Mouse (Mus musculus): ENCODE results near the gene A030005K14Rik.

Gene A030005K14Rik

DNA sequence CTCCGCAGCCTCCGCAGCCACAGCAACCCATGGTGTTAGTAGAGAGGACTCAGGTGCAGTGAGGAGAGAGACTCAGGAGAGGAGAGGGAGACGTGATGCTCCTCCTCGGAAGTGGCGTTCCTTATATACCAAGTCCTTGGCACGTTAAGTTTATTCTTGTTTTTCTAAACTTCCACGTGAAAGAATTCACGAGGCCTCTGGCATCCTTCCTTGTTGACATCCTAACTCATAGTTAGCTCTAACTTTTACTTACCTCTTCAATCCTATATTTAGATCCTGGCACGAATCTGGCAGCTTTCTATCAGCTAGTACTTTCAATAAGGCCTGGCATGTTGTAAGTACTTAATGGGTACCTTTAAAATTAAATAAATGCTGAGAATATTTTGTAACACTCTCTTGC, at the start of gene A030005K14Rik:
Gene A030005K14Rik, minus strand, starts transcription at position 101 of the 400 bp plus-strand sequence.
- DNase-seq = no peak

DNA sequence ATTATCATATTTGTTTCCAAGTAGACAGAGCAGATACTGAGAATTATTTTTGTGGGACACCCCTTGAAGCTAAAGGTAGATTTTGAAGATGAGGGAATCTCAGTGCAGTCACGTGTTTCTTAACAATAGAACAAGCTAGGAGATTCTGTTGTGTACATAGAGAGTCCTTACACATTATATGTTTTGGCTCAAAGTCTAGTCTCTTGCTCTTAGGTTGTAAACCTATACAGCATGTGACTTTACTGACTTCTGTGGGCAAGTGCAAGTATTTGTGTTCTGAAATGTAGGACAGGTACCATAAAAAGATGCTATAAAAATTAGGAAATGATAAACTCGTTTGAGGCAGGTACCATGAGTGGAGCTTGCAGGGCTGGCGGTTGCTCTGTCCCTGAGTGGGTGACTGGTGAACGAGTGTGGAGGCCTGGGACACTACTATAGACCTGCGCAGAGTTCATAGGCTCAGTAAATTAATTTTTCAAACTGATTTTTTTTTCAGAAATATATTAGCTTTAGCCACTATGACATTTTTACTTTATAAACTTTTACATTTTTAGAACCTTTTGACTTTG, 48.3 kb upstream of the A030005K14Rik start:
- no peak for DNase-seq

DNA sequence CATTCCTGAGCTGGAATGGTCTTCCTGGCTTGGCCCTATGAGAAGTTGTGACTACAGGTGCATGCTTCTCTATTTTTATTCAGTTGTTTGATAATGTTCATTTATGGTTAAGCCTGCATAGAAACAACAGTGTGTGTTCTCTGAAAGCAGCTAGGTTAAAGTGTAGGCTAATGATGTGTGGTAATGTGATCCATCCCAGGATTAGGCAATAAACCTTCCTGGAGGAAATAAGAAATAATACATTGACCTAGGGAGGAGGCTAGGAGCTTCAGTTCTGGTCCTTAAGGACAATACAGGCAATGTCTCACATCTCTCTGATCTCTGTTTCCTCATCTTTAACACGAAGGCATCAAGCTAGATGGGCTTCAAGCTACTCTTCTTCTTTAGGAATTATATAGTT, 46.3 kb upstream of the A030005K14Rik start:
- no peak for DNase-seq

DNA sequence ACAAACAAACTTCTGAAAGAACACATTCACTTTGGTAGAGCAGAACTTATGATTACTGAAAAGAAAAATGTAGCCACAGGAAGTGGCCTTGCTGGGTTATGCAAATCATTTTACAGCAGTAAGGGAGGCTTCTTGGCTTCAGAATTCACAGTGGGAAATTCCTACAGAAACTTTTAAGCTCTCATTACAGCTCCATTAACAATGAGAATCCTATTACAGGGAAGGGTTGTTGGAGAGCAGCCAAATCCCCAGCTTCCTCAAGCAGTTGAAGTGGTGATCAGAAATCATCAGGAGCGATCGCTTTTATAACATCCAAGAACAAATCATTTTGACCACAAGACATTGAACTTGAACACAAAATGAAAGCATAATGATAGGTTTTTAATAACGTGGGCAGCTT, 42.7 kb upstream of the A030005K14Rik start:
- DNase-seq = no peak

DNA sequence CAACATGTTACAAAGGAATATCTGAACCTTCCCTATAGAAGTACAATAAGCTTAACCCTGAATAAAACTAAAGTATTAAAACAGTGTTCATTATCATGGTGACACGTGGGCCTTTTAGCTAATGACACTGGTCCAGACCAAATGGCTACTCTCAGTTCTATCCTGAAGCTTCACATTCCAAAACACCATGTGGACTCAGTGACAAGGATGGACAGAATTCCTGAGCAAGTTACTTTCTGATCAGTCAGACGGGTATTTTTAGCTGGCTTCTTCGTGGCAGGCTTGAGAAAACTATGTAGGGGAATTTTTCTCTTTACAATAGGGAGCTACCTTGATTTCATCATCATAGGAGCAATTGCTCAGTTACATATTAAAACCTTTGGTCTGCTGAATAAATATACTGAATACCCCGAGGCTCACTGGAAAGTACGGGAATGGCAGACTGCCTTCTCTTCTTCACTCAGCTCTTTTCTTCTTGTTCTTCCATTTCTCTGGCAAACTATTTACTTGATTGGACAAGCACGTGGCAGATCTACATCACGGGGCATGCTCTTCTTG, 40.5 kb upstream of the A030005K14Rik start:
- DNase-seq = no peak

DNA sequence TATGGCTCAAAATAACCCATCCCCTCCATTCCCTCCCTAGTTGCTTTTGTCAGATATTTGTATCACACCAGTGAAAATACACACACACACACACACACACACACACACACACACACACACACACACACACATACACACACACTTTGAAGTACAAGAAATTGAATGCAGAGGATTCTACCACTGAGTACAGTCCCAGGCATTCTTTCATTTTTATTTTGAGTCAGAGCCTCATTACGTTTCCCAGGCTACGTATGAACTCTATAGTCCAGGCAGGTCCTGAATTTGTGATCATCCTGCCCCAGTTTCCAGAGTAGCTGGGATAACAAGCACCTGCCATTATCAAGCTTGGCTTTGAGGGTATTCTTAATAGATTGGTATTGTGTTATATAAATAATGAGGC, 40.0 kb upstream of the A030005K14Rik start:
- no peak for DNase-seq

DNA sequence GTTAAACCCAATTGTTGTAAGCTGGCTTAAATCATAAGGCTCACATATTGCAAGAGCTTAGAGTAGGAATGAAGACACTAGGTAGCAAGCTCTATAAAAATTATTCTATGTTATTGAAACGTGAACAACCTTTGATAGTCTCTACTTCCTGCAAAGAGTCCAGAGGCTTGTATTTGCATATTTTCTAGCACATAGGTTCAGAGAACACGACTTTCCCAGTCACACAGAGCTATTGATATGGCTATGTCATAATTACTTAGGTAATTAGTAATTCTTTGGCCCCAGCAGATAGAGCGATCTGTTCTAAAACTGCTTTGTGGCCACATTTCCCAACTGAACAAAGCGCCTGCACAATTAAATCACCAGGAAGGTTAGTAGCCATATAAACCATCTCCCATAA, 37.8 kb upstream of the A030005K14Rik start:
- no peak for DNase-seq

DNA sequence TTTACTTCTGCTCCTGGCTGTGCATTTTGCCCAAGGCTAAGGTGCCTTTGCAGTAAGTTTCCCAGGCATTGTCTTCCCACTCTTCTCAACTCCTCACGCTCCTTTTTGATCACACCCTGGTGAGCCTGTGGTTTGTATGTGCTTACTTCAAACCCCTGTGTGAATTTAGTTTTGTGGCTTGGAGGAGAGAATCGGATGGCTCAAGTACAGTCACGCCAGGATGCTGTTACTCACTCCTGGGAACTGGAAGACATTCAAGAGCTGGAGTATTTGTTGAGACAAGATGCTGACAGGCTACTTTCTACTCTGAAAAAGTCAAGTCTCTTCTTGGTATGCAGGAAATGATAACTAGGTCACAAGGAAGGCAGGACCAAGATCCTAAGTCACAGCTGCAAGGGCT, 32.1 kb upstream of the A030005K14Rik start:
- DNase-seq = no peak

DNA sequence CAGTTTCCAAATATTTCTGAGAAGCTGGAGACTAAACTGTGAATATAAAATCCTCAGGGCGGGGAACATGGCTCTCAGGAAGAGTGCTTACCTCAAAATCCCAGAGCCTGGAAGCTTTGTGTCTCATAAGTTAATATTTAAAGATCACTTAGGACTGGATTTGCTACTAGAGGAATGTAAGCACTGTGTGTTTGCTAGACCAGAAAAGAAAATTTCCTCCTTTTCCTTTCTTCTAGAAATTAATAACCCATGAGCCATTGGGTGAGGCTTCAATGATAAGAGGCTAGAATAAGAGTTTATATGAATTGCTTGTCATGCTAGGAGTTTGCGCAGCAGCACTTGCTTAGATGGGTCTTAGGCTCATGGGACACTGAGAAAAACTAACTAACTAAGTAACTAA, 25.6 kb upstream of the A030005K14Rik start:
- DNase-seq = no peak

DNA sequence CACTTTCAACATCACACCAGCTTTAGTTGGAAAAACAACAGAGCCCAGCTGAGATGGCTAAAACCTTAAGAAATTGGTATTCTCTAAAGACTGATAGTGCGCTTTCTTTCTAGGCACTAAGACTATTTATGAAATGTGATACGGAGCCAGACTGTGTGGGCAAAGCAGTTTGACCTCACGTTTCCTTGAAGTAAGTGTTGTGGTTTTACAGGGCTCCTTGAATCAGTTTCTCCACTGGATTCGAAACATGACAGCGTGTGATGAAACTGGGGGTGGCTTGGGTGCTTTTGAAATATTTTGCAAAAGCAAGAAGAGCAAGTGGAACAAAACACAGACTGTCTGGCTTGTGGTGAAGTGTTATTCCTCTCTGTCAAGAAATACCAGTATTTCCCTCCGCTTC, 17.8 kb upstream of the A030005K14Rik start:
- no peak for DNase-seq

DNA sequence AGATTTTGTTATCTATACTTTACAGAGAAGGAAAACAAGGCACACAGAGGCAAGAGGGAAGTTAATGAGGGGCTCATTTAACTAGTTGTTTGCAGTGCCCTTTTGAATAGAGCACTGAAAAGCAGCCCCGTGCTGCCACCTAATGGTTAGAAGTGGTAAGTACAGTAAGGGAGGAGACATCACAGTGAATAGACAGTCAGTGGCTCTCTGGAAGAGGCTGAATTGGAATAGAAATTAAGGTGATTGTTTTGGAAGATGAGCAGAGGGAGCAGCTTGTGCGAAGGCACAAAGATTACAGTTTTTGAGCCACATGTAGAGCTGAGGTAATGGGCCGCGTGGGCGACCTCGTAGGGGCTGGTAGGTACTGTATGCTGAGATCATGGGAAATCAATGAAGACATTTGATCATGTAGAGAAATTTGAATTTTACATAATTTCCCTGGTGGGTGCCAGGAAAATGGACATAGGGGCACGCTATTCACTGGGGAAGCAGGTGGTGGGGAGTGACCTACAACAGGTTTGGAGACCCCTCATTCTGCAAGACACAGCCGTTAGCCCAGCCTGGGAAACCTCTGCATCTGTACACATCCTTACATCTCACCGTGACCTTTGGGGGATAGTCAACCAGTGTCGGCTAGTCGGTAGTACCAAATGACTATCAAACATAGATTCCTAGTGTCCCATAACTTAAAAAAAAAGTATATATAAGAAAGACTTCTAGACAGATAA, 17.2 kb upstream of the A030005K14Rik start:
- DNase-seq = no peak

DNA sequence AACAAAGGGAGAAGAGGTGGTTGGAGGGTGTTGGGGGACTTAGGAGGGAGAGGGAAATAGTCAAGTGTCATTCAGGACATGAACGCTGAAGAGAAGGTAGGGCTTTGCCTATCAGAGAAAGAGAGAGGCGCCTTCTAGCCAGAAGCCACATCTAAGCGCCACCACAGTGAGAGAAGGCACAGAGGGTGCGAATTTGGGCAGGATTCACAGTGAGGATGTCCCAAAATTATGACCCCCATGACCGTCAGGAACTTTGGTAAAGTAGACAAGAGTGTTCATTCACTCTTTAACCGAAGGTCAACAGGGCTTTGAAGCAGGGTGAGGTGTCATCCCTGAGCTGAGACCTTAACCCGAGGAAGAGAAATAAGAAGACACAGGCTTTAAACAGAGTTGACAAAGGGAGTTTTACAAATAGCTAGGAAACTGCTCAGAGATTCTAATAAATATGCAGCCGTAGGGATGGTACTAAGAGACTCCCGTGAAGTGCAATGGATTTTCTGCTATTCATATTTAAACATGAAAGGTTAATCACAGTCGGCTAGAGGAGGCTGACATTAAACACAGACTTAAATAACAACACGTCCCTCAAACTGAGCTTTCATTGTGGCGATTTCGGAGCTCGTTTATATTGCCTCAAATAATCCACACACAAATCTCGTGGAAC, 16.5 kb upstream of the A030005K14Rik start:
- DNase-seq = no peak

DNA sequence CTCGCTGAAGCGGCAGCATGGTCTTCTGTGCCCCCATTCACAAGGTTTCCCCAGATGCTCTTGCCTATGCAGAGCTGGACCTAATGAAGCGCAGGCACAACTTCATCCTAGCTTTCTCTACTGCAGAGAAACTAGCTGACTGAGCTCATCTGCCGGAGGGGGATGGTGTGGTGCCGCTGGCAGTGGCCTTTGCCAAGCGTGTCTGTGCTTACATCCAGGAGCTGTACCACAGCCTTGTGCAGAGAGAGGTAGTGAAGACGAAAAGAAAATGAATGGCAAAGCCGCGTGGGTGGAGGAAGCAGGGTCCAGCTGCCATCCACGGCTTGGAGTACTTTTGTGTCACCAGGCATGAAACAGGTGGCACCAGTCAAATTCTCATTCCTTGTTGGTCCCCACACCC, 8.0 kb upstream of the A030005K14Rik start:
- no peak for DNase-seq

DNA sequence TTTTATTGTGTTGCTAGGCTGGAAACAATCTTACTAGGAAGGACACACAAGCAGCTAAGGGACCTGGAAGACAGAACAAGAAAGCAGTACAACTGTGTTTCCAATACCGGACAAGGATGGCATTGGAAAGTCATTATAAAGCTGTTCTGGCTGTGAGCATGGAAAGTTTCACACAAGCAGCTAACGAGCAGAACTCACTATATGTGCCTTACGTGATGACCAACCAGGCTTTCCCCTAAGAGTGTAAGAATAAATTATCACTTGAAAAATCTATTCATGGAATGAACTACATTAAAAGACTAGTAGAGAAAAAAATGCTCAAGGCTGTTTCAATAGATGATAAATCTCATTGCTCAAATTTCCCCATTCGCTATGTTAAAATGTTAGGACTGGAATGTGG, 7.4 kb upstream of the A030005K14Rik start:
- no peak for DNase-seq

DNA sequence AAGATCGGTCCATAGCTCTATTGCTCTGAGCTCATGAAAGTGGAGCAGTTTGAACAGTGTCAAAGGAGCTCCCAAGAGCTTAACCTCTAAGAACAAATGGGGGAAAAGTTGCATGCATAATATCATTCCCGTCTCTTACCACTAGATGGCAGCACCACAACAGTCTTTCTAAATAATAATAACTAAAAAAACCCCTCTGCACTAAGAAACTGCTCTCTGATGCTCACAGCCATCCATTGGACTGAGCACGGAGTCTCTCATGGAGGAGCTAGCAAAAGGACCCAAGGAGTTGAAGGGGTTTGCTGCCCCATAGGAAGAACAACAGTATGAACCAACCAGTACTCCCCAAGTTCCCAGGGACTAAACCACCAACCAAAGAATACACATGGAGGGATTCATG, 5.7 kb upstream of the A030005K14Rik start:
- DNase-seq = peak; percentile 18

DNA sequence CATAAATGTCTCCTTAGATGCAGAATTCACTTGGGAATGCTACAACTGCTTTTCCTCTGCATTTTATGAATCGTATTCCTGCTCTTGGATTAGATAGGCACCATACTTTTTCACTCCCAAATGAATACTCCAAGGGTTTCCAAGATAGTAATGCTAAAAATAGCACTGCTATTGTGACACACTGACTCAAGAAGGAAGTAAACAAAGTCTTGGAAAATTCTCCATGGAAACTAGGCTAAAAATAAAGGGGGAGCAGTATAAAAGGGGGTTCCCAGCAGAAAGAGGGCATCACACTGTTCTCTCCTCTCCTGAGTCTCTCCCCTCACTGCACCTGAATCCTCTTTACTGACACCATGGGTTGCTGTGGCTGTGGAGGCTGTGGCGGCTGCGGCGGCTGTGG, 1.5 kb upstream of the A030005K14Rik start, which contains the start of gene Krtap28-13:
Gene Krtap28-13, plus strand, starts transcription at position 288 of the 400 bp plus-strand sequence.
- DNase-seq = no peak

DNA sequence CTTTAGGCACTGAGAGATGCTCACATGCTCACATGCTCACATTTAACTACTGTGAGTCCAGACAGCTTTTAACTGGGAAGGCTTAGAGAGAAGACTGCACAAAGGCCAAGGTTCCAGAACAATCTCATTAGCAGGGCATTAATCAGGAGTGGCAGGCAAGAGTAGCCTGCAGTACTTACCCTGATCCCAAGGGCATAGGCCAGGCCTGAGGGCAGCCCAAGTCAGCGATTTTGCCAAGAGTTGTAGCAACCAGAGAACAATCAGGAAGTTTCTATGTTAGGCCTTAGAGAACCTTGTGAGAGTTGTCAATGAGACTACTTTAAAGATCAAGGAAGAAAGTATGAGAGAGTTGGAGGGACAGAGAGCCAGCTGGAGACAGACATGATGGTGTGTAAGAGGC, 697 bp downstream of the A030005K14Rik start:
- DNase-seq = no peak

DNA sequence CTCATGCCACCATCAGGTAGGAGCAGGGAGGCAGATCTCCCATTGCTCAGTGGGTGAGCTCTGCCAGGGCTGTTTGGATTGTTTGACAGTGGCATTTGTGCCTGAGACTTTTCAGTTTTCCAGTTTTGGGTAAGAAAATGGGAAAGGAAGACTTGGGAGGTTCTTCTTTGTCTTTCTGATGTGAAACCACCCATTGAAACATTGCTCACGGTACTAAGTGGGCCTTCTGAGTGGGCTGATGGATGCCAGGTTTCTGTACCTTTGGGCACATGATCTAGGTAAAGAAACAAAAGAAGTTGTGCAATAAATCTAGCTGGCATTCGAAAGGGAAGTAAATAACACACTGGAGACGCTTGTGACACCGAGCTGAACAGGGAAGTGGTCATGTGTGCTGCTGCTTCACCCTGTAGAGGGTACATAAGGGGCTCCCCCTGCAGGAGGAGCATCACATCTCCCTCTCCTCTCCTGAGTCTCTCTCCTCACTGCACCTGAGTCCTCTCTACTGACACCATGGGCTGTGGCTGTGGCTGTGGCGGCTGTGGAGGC, 14.2 kb downstream of the A030005K14Rik start, which contains the start of gene Gm47969:
Gene Gm47969, plus strand, starts transcription at position 51 of the 546 bp plus-strand sequence.
- DNase-seq = no peak

DNA sequence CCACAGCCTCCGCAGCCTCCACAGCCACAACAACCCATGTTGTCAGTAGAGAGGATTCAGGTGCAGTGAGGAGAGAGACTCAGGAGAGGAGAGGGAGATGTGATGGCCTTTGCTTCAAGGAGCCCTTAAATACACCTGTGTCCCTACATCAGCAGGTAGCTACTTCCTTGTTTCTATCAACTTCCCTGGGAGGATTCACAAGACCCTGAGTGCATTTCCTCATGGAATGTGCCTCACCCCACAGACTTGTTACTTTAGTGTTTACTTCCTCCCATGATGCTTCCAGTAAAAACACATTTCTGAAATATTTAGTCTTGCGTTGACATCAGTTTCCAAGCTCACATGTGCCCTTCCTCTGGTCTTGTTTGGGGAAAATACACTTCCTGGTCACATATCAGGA, 16.8 kb downstream of the A030005K14Rik start, which contains the start of gene Krtap28-10:
Gene Krtap28-10, minus strand, starts transcription at position 101 of the 400 bp plus-strand sequence.
- DNase-seq = no peak

DNA sequence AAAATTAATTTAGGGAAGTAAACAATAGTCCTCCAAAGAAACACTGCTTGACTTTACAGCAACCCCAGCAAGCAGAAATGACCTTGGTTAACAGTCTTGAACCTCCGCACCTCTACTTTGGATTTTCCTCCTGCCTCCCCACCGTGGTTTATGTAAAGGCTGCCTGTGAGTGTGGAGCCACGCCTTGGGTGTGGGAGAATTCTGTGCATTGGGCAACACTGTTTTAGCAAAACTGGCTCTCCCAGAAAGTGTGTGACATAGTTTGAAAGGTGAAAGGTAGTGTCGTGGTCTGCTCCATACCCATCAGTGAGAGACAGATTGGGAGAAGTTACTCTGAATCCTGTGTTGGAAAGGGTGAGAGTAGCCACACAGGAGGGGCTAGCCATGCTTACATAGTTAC, 20.1 kb downstream of the A030005K14Rik start:
- no peak for DNase-seq

DNA sequence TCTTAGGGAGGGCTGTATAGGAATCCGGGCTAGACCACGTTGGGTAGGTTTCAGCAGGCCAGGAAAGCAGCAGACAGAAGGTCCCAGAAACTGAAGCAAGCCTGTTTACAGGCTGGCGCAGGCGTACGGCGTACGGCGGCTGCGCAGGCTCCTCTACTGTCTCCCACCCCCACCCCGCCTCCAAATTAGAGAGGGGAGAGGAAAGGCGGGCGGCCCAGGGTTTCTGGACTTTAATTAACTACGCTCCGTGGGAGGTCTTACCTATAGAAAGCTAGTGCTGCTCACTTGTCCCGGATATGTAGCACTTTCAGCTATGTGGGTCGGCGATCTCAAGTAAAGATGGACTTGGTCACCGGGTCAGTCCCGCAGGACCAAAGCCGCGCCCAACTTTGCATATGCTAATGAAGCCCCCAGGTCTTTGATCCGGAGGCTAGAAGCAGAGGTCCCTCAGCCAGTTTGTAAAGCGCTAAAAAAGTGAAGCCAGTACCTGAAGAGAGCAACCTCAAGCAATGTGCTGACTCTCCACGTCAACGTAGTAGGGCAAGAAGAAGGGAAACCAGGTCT, 21.0 kb downstream of the A030005K14Rik start, which contains the start of gene Slc19a3:
Gene Slc19a3, minus strand, starts transcription at position 340 of the 564 bp plus-strand sequence.
- peak; percentile 8 for DNase-seq

DNA sequence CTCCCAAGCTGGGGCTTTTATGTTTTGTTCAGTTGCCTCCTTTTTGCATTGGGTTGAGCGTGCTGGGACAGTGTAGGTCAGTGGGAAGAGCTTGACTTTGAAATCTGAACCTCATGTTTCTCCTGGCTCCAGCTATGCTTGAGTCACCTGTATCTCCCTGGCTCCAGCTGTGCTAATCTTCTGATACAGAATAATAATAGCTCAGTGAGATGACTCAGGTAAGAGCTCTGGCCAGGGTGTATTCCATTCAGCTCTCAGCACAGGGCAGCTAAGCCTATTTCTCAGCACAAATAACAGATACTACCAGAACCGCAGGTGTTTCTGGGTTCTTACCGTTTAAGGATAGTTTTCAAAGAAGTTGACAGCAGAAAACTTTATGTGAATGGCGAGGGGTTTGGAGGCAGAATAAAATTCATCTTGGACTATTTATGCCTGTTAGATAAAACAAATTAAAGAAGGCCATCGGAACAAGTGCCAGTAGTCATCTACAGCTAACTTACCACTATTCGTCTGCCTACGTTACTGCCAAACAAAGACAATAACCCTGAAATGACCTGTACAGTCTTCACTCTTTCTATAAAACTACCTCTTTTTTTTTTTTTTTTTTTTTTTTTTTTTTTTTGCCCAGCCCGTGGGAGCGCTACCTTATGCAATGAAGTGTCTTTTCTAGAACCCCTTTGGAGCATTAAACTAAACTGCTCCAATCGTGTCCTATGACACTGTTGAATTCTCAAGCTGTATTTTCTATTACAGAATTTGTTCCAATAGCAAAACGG, 22.1 kb downstream of the A030005K14Rik start:
- no peak for DNase-seq

Measured in cerebellum, adult 8-10 months (tissue).